ENCODE assay signal across 25 mouse cellular contexts in the genomic region with DNA sequence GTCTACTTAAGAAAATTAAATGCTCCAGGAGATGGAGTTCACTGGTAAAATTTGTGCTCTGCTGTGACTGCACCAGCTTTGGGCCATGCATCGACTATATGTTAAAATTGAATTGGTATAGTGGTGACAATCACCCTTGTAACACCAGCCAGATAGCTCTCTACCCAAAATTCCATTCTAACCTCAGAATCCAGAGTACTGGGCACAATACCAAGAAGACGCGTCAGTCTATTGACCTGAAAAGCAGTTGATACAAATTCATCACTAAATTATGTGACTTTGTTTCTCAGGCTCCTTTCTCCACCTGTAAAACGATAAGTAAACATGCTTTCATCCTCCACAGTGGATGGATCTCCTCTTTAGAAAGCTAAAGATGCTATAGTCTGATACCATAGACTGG.
DNase-seq lines count a peak whose midpoint lies in the region; ATAC-seq and TF ChIP-seq lines count a peak whose summit lies in the region.
"Had no signal": no experiment of that assay in that cellular context is flagged by ENCODE, and none has a peak within 500 bp of the region (broad histone marks: within the 10 kb centered on the region; RNA-seq: fewer than 3 reads in every experiment).

No protein-coding gene starts in this region.

- dilution Hi-C loops in CH12.LX (cut with MboI; ENCODE audit: extremely low pct_ligation_motif_present, extremely low pct_unique_long_range_greater_than_20kb, low sequenced_read_pairs) = no loop called here

- H3K4me3 ChIP-seq in CH12.LX (replicated peaks in 1 of 3; ENCODE audit: low read depth in 2 of 3, low read length in 2 of 3, poor library complexity in 1 of 3) = peak overlapping the region in 2 of 3 experiments; percentile 38 to 60
- no peak overlapping the region for H3K4me3 ChIP-seq in forebrain, embryonic 16.5 days (replicated peaks; ENCODE audit: low read length)

- no peak for TF ChIP-seq CTCF in CH12.LX (conservative IDR thresholded peaks at IDR 0.05 in 1 of 2, IDR thresholded peaks at IDR 0.05 in 1 of 2; ENCODE audit: low read depth in 2 of 2, low read length in 2 of 2)

- peak overlapping the region; percentile 97 for H3K9ac ChIP-seq in CH12.LX (ENCODE audit: insufficient read depth, low read depth)
- no peak overlapping the region for H3K9ac ChIP-seq in forebrain, embryonic 16.5 days (replicated peaks; ENCODE audit: low read depth, low read length)

- 94% methylated on average over 4 of the region's 4 CpGs for WGBS in forebrain, embryonic 16.5 days

- TF ChIP-seq RAD21 in CH12.LX (IDR thresholded peaks at IDR 0.05; ENCODE audit: low read depth, low read length) = no peak

- peaks cover 0 to 6% of the 10 kb centered on the region in 2 experiments for H3K36me3 ChIP-seq in CH12.LX (replicated peaks in 1 of 2; ENCODE audit: control insufficient read depth in 1 of 2, insufficient read depth in 1 of 2, low read length in 1 of 2)
- no peaks in the 10 kb centered on the region for H3K36me3 ChIP-seq in forebrain, embryonic 16.5 days (ENCODE audit: control insufficient read depth, insufficient read depth)
- H3K36me3 ChIP-seq: G1E had no signal

- peak overlapping the region; percentile 63 for H3K27ac ChIP-seq in CH12.LX (ENCODE audit: insufficient read depth, low read depth)
- no peak overlapping the region for H3K27ac ChIP-seq in forebrain, embryonic 16.5 days (ENCODE audit: low read length)

- in situ Hi-C loops in CH12.LX (cut with MboI; ENCODE audit: low pct_ligation_motif_present, low pct_unique_long_range_greater_than_20kb, low sequenced_read_pairs) = no loop called here

- ATAC-seq in forebrain, embryonic 16.5 days = no peak
- no peak for ATAC-seq in CD4-positive, CD25-positive, alpha-beta regulatory T cell, adult 4 months
- ATAC-seq: activated CD4-positive, CD25-positive, alpha-beta regulatory T cell, adult 4 months; Patski had no signal

- H3K9me3 ChIP-seq in CH12.LX (replicated peaks; ENCODE audit: low read length) = no peaks in the 10 kb centered on the region
- no peaks in the 10 kb centered on the region for H3K9me3 ChIP-seq in forebrain, embryonic 16.5 days (ENCODE audit: control insufficient read depth, low read length)
- H3K9me3 ChIP-seq: G1E had no signal

- DNase-seq in 3T3-L1 (ENCODE audit: low read depth, low spot score) (peak; percentile 62), CH12.LX (ENCODE audit: extremely low read depth) (no peak), NIH3T3 (ENCODE audit: low read depth) (peak; percentile 64)
- peak; percentile 46 for DNase-seq in Muller cell, postnatal 12 days (ENCODE audit: inconsistent ontology term)
- no peak for DNase-seq in natural killer cell, adult 2 months (ENCODE audit: low spot score in 2 of 2)
- no peak for DNase-seq in thymus, postnatal 10 days (ENCODE audit: low spot score in 2 of 2)
- DNase-seq: adrenal gland, adult 2 months; adrenal gland, adult 8-10 months; adrenal gland, postnatal 10 days; adrenal gland, postnatal 14 days; adrenal gland, postnatal 25 days; adrenal gland, postnatal 36 days; B cell, adult 2 months; cerebellum, adult 11 months; cerebellum, adult 11-12 months; cerebellum, adult 18-20 months; cerebellum, adult 2 months; cerebellum, adult 8-10 months; cerebellum, adult 9-10 months; cerebellum, adult 9-11 months had no signal

- no peaks in the 10 kb centered on the region for H3K27me3 ChIP-seq in CH12.LX (replicated peaks)
- no peaks in the 10 kb centered on the region for H3K27me3 ChIP-seq in forebrain, embryonic 16.5 days (replicated peaks; ENCODE audit: control insufficient read depth, insufficient read depth, low read length)
- H3K27me3 ChIP-seq: Patski had no signal

- peaks cover 47% of the 10 kb centered on the region for H3K79me2 ChIP-seq in CH12.LX (replicated peaks; ENCODE audit: control insufficient read depth, extremely low read depth, insufficient read depth, poor library complexity, severe bottlenecking)

- TF ChIP-seq EP300 in CH12.LX (IDR thresholded peaks at IDR 0.05; ENCODE audit: low read length) = no peak

- TF ChIP-seq POLR2A in CH12.LX (IDR thresholded peaks at IDR 0.05; ENCODE audit: low read depth, low read length) = no peak

- H3K4me1 ChIP-seq in CH12.LX (ENCODE audit: control insufficient read depth in 1 of 2, insufficient read depth in 2 of 2) = peaks cover 8 to 31% of the 10 kb centered on the region in 2 experiments
- no peaks in the 10 kb centered on the region for H3K4me1 ChIP-seq in forebrain, embryonic 16.5 days (replicated peaks; ENCODE audit: control insufficient read depth, insufficient read depth, low read length)

- peak overlapping the region; percentile 96 for H3K4me2 ChIP-seq in CH12.LX (ENCODE audit: insufficient read depth, low read depth, poor library complexity, severe bottlenecking)
- no peak overlapping the region for H3K4me2 ChIP-seq in forebrain, embryonic 16.5 days (ENCODE audit: low read length)

TF ChIP-seq in CH12.LX, 34 proteins besides CTCF, POLR2A, EP300 and RAD21:
- TF ChIP-seq MXI1 (IDR thresholded peaks at IDR 0.05; ENCODE audit: low read depth, low read length) = no peak
- TF ChIP-seq MAX (IDR thresholded peaks at IDR 0.05; ENCODE audit: low read length) = no peak
- TF ChIP-seq ZC3H11A (IDR thresholded peaks at IDR 0.05; ENCODE audit: low read depth, low read length) = no peak
- TF ChIP-seq E2F4 (IDR thresholded peaks at IDR 0.05; ENCODE audit: insufficient replicate concordance, low read depth, low read length) = no peak
- TF ChIP-seq KAT2A (IDR thresholded peaks at IDR 0.05; ENCODE audit: insufficient replicate concordance, low read length) = no peak
- TF ChIP-seq ZKSCAN1 (IDR thresholded peaks at IDR 0.05; ENCODE audit: borderline replicate concordance, low read depth, low read length) = no peak
- TF ChIP-seq USF2 (conservative IDR thresholded peaks at IDR 0.05; ENCODE audit: low read depth, low read length) = no peak
- no peak for TF ChIP-seq GABPA (IDR thresholded peaks at IDR 0.05; ENCODE audit: insufficient replicate concordance, low read depth, low read length)
- no peak for TF ChIP-seq PAX5 (IDR thresholded peaks at IDR 0.05; ENCODE audit: low read length)
- no peak for TF ChIP-seq RCOR1 (conservative IDR thresholded peaks at IDR 0.05; ENCODE audit: low read depth, low read length)
- no peak for TF ChIP-seq CHD1 (IDR thresholded peaks at IDR 0.05; ENCODE audit: low read depth, low read length)
- no peak for TF ChIP-seq NELFE (IDR thresholded peaks at IDR 0.05; ENCODE audit: low read depth, low read length)
- TF ChIP-seq SIN3A (IDR thresholded peaks at IDR 0.05; ENCODE audit: low read length) = no peak
- TF ChIP-seq ELF1 (IDR thresholded peaks at IDR 0.05; ENCODE audit: low read depth, low read length) = no peak

Comparison
In these comparisons a context has a peak if more than half of its experiments do, and no peak if none do; other contexts are left out.
1. DNase-seq: peak in 3T3-L1 (single experiment), Muller cell, postnatal 12 days (single experiment) and NIH3T3 (single experiment); none in CH12.LX (single experiment), natural killer cell, adult 2 months (0 of 2) and thymus, postnatal 10 days (0 of 2).